13 mouse cellular contexts compared by ENCODE assay signal in genomic region chr9:60664385-60664784, GRCm38 (mm10). TPM values are rescaled to one million over a fixed set of nuclear protein-coding genes. Genes with fewer than 3 reads are reported as not detected.
DNase-seq lines count a peak whose midpoint lies in the region; ATAC-seq lines count a peak whose summit lies in the region.
"Had no signal": no experiment of that assay in that cellular context is flagged by ENCODE, and none has a peak within 500 bp of the region (broad histone marks: within the 10 kb centered on the region; RNA-seq: fewer than 3 reads in every experiment).

No protein-coding gene starts in this region.

- WGBS in heart, embryonic 12.5 days, result 91% methylated on average over 12 of the region's 12 CpGs
- WGBS in hindbrain, embryonic 14.5 days, result 98% methylated on average over 12 of the region's 12 CpGs

- no peak overlapping the region for H3K4me3 ChIP-seq in heart, embryonic 12.5 days
- no peak overlapping the region for H3K4me3 ChIP-seq in hindbrain, embryonic 14.5 days (replicated peaks; ENCODE audit: low read length)
- H3K4me3 ChIP-seq: embryonic facial prominence, embryonic 13.5 days; intestine, embryonic 15.5 days; limb, embryonic 10.5 days had no signal

- peak; percentile 96 for DNase-seq in heart, adult 11 months
- DNase-seq in right cerebral cortex, adult 18-20 months, result peak; percentile 28
- DNase-seq in right cerebral cortex, postnatal 25 days, result no peak
- DNase-seq in gastrocnemius, postnatal 14 days, result peak; percentile 53
- DNase-seq in skeletal muscle tissue, adult 2 months (ENCODE audit: low read depth, low spot score), result peak; percentile 92
- no peak for DNase-seq in hindbrain, embryonic 14.5 days (ENCODE audit: low spot score)
- DNase-seq in adrenal gland, postnatal 4 days (ENCODE audit: low spot score in 2 of 2), result no peak
- DNase-seq: lung, embryonic 14.5 days had no signal

- H3K27me3 ChIP-seq in heart, embryonic 12.5 days (replicated peaks), result no peaks in the 10 kb centered on the region
- H3K27me3 ChIP-seq in hindbrain, embryonic 14.5 days (ENCODE audit: control insufficient read depth, insufficient read depth, low read length), result no peaks in the 10 kb centered on the region
- H3K27me3 ChIP-seq: embryonic facial prominence, embryonic 13.5 days; intestine, embryonic 15.5 days had no signal

- no peaks in the 10 kb centered on the region for H3K4me1 ChIP-seq in heart, embryonic 12.5 days (replicated peaks)
- H3K4me1 ChIP-seq in hindbrain, embryonic 14.5 days (replicated peaks; ENCODE audit: control insufficient read depth, insufficient read depth, low read length), result 0 out of 2 replicates have a peak, but pooled peaks cover 4% of the 10 kb centered on the region
- H3K4me1 ChIP-seq: embryonic facial prominence, embryonic 13.5 days; intestine, embryonic 15.5 days; limb, embryonic 10.5 days had no signal

- no peak overlapping the region for H3K9ac ChIP-seq in heart, embryonic 12.5 days
- H3K9ac ChIP-seq in hindbrain, embryonic 14.5 days, result no peak overlapping the region
- H3K9ac ChIP-seq: embryonic facial prominence, embryonic 13.5 days; intestine, embryonic 15.5 days; lung, embryonic 14.5 days had no signal

- no peak overlapping the region for H3K27ac ChIP-seq in heart, embryonic 12.5 days (ENCODE audit: poor library complexity, severe bottlenecking)
- H3K27ac ChIP-seq in hindbrain, embryonic 14.5 days, result no peak overlapping the region
- H3K27ac ChIP-seq: embryonic facial prominence, embryonic 13.5 days; intestine, embryonic 15.5 days; limb, embryonic 10.5 days had no signal

- H3K9me3 ChIP-seq in heart, embryonic 12.5 days (replicated peaks), result no peaks in the 10 kb centered on the region
- no peaks in the 10 kb centered on the region for H3K9me3 ChIP-seq in hindbrain, embryonic 14.5 days (ENCODE audit: control insufficient read depth, low read length)
- H3K9me3 ChIP-seq: embryonic facial prominence, embryonic 13.5 days; intestine, embryonic 15.5 days; limb, embryonic 10.5 days had no signal

- no peak for ATAC-seq in heart, embryonic 12.5 days (ENCODE audit: insufficient number of reproducible peaks, low FRiP score)
- no peak for ATAC-seq in hindbrain, embryonic 14.5 days (ENCODE audit: low FRiP score)
- ATAC-seq: intestine, embryonic 15.5 days had no signal

- intact Hi-C loops in gastrocnemius, postnatal 14 days (cut with DNase I; ENCODE audit: low total_unique reads), result no loop called here

- H3K36me3 ChIP-seq in heart, embryonic 12.5 days, result peaks cover 30% of the 10 kb centered on the region
- H3K36me3 ChIP-seq in hindbrain, embryonic 14.5 days (replicated peaks; ENCODE audit: control insufficient read depth, insufficient read depth), result peaks cover 65% of the 10 kb centered on the region
- H3K36me3 ChIP-seq: intestine, embryonic 15.5 days had no signal

- H3K4me2 ChIP-seq in heart, embryonic 12.5 days, result no peak overlapping the region
- no peak overlapping the region for H3K4me2 ChIP-seq in hindbrain, embryonic 14.5 days (replicated peaks)
- H3K4me2 ChIP-seq: embryonic facial prominence, embryonic 13.5 days; intestine, embryonic 15.5 days; lung, embryonic 14.5 days had no signal

RNA-seq across cellular contexts. Expression of gene Lrrc49, which starts 23.6 kb away (rescaled TPM):
- polyA plus RNA-seq in heart, embryonic 12.5 days (2016; fragmentation: Nextera tagmentation; extraction: Ambion mirVana), result 10.3 and 12.2 TPM in 2 replicates
- 1 to 10 TPM; 3.4 to 3.5 TPM for total RNA-seq in gastrocnemius, postnatal 14 days (2021)
- 79.3 and 88.9 TPM in 2 replicates for polyA plus RNA-seq in hindbrain, embryonic 14.5 days (2014; fragmentation: Nextera tagmentation; extraction: Ambion mirVana)
- total RNA-seq in adrenal gland, postnatal 4 days (2021), result 10 to 100 TPM; 38.0 to 39.5 TPM

RNA-seq across cellular contexts. Expression of gene Larp6, which starts 48.4 kb away (rescaled TPM):
- 0.83 and 0.87 TPM in 2 replicates for polyA plus RNA-seq in heart, embryonic 12.5 days (2016; fragmentation: Nextera tagmentation; extraction: Ambion mirVana)
- total RNA-seq in gastrocnemius, postnatal 14 days (2021), result 1 to 10 TPM; 1.6 TPM
- polyA plus RNA-seq in hindbrain, embryonic 14.5 days (2014; fragmentation: Nextera tagmentation; extraction: Ambion mirVana), result 18.6 and 21.4 TPM in 2 replicates
- 1 to 10 TPM; 3.8 to 4.1 TPM for total RNA-seq in adrenal gland, postnatal 4 days (2021)
- total RNA-seq: granulocyte monocyte progenitor cell, adult 5-6 weeks had no signal

Comparison
In these comparisons a context has a peak if more than half of its experiments do, and no peak if none do; other contexts are left out.
1. DNase-seq: peak in heart, adult 11 months (single experiment), right cerebral cortex, adult 18-20 months (single experiment), gastrocnemius, postnatal 14 days (single experiment) and skeletal muscle tissue, adult 2 months (single experiment); none in right cerebral cortex, postnatal 25 days (single experiment), hindbrain, embryonic 14.5 days (single experiment) and adrenal gland, postnatal 4 days (0 of 2).
2. RNA of gene Lrrc49, which starts 23.6 kb away (total RNA-seq): 38.0 to 39.5 TPM in adrenal gland, postnatal 4 days; 3.4 to 3.5 TPM in gastrocnemius, postnatal 14 days; every median in the first group is over 4 times any median in the second.